Mouse (Mus musculus): Measurements from ENCODE around the gene Mdm4. TPM values are rescaled to one million over a fixed set of nuclear protein-coding genes. Genes with fewer than 3 reads are reported as not detected.

Mdm4 gene
- polyA plus RNA-seq, 1 experiment from 2014 or later: 37.7 TPM

- no peaks in the 10 kb centered on the region for H3K36me3 ChIP-seq (replicated peaks)
- no peak overlapping the region for H3K27ac ChIP-seq (replicated peaks)
- H3K27me3 ChIP-seq (replicated peaks; ENCODE audit: low read depth, poor library complexity, severe bottlenecking): no peaks in the 10 kb centered on the region
- DNase-seq (ENCODE audit: low spot score): no peak
- 84% methylated on average over 5 of the region's 5 CpGs for WGBS
- H3K9me3 ChIP-seq: no peaks in the 10 kb centered on the region
- no peak overlapping the region for H3K4me3 ChIP-seq
- H3K4me1 ChIP-seq: peaks cover 9% of the 10 kb centered on the region
Observed at GRCm38 (mm10) chr1:132956809-132957208, 73.6 kb downstream of the Mdm4 start.

DNA sequence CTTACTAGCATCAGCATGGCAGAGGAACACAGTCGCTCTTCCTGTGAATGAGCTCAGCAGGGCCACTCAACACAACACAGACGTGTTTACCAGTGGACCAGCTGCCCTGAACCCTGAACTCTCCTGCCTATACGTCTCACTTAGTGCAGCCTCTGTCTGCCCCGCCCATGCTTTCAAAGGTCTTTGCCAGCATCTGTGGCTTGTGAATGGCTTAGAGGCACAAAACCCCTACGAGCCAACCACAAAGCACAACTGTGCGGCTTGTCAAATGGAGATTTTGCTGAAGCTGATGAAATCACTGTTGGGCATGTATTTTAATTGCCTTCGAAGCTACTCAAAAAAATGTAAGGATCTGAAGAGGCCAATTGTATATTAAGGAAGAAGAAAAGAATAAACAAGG, 82.5 kb downstream of the Mdm4 start:
- H3K4me1 ChIP-seq: peaks cover 19% of the 10 kb centered on the region
- no peak for DNase-seq (ENCODE audit: low spot score)
- 59% methylated on average over 7 of the region's 7 CpGs for WGBS
- no peak overlapping the region for H3K27ac ChIP-seq (replicated peaks)
- no peaks in the 10 kb centered on the region for H3K9me3 ChIP-seq
- no peak overlapping the region for H3K4me3 ChIP-seq
- H3K27me3 ChIP-seq (replicated peaks; ENCODE audit: low read depth, poor library complexity, severe bottlenecking): no peaks in the 10 kb centered on the region
- no peaks in the 10 kb centered on the region for H3K36me3 ChIP-seq (replicated peaks)

DNA sequence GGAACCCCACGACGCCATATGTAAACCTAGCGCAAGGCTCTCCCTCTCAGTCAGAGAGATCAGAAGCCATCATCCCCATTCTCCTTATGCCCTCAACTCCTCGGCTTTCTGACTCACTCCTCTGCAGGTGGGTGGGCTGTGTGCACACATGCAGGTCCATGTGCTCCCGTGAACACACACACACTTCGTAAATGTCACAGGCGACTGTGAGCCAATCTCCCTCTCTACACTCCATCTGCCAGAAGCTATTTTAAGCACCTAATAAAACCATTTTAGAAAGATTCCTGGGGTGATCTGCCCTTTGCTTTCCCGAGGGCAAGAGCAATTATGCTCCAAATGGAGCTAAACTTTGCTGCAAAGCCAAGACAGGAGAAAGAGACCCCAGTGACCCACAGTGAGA, 84.5 kb downstream of the Mdm4 start:
- H3K4me1 ChIP-seq: peaks cover 7% of the 10 kb centered on the region
- no peak for DNase-seq (ENCODE audit: low spot score)
- H3K27me3 ChIP-seq (replicated peaks; ENCODE audit: low read depth, poor library complexity, severe bottlenecking): no peaks in the 10 kb centered on the region
- no peaks in the 10 kb centered on the region for H3K36me3 ChIP-seq (replicated peaks)
- H3K4me3 ChIP-seq: no peak overlapping the region
- WGBS: 73% methylated on average over 8 of the region's 8 CpGs
- H3K9me3 ChIP-seq: no peaks in the 10 kb centered on the region
- no peak overlapping the region for H3K27ac ChIP-seq (replicated peaks)

GRCm38 (mm10) chr1:132938975-132939374, 91.4 kb downstream of the Mdm4 start:
- DNase-seq (ENCODE audit: low spot score): no peak
- 0 out of 2 replicates have a peak overlapping the region, but pooled peaks have one; percentile 1 for H3K27ac ChIP-seq (replicated peaks)

GRCm38 (mm10) chr1:132937296-132938030, 92.9 kb downstream of the Mdm4 start:
- Histone ChIP-seq H3K4me1 (peaks cover 25% of the 10 kb centered on the region), H3K4me3 (no peak overlapping the region), H3K9me3 (no peaks in the 10 kb centered on the region), H3K36me3 (replicated peaks) (no peaks in the 10 kb centered on the region; the same call in 1 of the 2 replicates), H3K27ac (replicated peaks) (no peak overlapping the region), H3K27me3 (replicated peaks; ENCODE audit: low read depth, poor library complexity, severe bottlenecking) (peaks cover 10% of the 10 kb centered on the region; the same call in 1 of the 2 replicates)
- DNase-seq (ENCODE audit: low spot score): no peak
- WGBS: 86% methylated on average over 26 of the region's 26 CpGs

More at GRCm38 (mm10) chr1:132938975-132939374, 91.4 kb downstream of the Mdm4 start:
- Histone ChIP-seq H3K4me1 (peaks cover 25% of the 10 kb centered on the region), H3K36me3 (replicated peaks) (no peaks in the 10 kb centered on the region; the same call in 1 of the 2 replicates), H3K4me3 (no peak overlapping the region), H3K9me3 (no peaks in the 10 kb centered on the region), H3K27me3 (replicated peaks; ENCODE audit: low read depth, poor library complexity, severe bottlenecking) (0 out of 2 replicates have a peak, but pooled peaks cover 3% of the 10 kb centered on the region)
- 81% methylated on average over 8 of the region's 8 CpGs for WGBS

DNA sequence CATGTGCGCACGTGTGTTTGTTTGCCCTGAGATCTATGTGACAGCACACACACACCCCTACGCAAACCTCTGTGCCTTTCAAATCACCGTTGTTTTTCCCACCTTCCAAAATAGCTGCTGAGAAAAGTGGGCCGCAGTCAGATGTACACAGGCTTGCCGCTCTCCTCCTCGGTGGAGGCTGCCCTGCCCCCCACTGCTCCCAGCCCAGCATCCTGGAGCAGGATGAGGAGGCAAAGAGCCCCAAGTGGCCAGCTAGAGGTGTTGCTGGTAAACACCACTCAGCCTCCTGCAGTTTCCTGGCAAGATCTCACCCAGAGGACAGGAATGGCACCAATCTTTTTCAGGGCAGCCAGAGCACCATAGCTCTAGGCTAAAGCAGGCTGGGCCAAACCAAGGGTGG, 95.5 kb downstream of the Mdm4 start:
- Histone ChIP-seq H3K4me3 (no peak overlapping the region), H3K27ac (replicated peaks) (no peak overlapping the region), H3K4me1 (peaks cover 18% of the 10 kb centered on the region), H3K27me3 (replicated peaks; ENCODE audit: low read depth, poor library complexity, severe bottlenecking) (peaks cover 16% of the 10 kb centered on the region), H3K9me3 (no peaks in the 10 kb centered on the region), H3K36me3 (replicated peaks) (no peaks in the 10 kb centered on the region; the same call in 1 of the 2 replicates)
- DNase-seq (ENCODE audit: low spot score): peak; percentile 63
- 32% methylated on average over 7 of the region's 7 CpGs for WGBS

DNA sequence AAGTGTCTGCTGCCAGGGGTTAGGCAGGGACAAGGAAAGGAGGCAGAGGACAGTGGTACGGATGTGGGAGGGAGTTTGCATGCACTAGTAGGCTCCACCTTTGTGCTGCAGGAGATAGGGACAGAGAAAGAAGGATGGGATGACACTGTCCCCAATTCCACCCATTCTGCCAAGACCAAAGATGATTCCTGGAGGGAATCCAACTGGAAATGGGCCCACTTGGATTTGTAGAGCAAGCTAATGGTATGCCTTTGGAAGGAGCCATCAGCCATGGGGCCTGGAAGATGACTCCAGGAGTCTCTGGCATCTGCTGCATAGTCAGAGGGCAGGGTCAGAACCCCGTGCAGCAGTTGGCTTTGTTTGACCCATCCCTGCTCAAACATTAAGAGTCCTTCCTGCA, 97.9 kb downstream of the Mdm4 start:
- H3K27me3 ChIP-seq (replicated peaks; ENCODE audit: low read depth, poor library complexity, severe bottlenecking): peaks cover 23% of the 10 kb centered on the region
- H3K4me3 ChIP-seq: no peak overlapping the region

DNA sequence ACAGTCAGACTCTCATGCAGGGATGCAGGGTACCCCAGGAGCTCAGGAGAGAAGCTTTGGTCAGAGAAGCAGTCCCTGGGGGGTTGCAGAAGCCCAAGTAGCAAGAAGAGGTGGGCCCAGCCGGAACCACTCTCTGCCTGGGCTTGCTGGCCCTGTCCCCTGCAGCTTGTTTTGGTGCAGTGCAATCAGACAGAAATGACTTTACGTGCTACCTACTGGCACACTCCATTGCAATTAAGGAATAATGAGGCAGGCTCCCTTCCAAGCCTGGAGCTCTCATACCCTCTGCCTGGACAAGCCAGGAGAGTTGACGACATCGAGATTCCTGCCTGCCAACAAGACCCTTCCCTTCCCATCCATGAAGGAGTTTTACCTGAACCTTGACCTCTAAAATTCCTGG, 100.1 kb downstream of the Mdm4 start:
- WGBS: 76% methylated on average over 4 of the region's 4 CpGs
- Histone ChIP-seq H3K4me1 (peaks cover 21% of the 10 kb centered on the region), H3K27me3 (replicated peaks; ENCODE audit: low read depth, poor library complexity, severe bottlenecking) (peaks cover 23% of the 10 kb centered on the region), H3K4me3 (no peak overlapping the region), H3K27ac (replicated peaks) (no peak overlapping the region), H3K9me3 (no peaks in the 10 kb centered on the region), H3K36me3 (replicated peaks) (no peaks in the 10 kb centered on the region)
- no peak for DNase-seq (ENCODE audit: low spot score)

More for the DNA sequence above, 97.9 kb downstream of the Mdm4 start:
- DNase-seq (ENCODE audit: low spot score): no peak
- Histone ChIP-seq H3K27ac (replicated peaks) (no peak overlapping the region), H3K9me3 (no peaks in the 10 kb centered on the region), H3K36me3 (replicated peaks) (no peaks in the 10 kb centered on the region), H3K4me1 (peaks cover 21% of the 10 kb centered on the region)
- 77% methylated on average over 2 of the region's 2 CpGs for WGBS

- H3K4me3 ChIP-seq: no peak overlapping the region
- H3K4me1 ChIP-seq: peaks cover 12% of the 10 kb centered on the region
- H3K9me3 ChIP-seq: no peaks in the 10 kb centered on the region
- H3K27me3 ChIP-seq (replicated peaks; ENCODE audit: low read depth, poor library complexity, severe bottlenecking): peaks cover 19% of the 10 kb centered on the region
- 66% methylated on average over 3 of the region's 3 CpGs for WGBS
- H3K36me3 ChIP-seq (replicated peaks): no peaks in the 10 kb centered on the region
- DNase-seq (ENCODE audit: low spot score): no peak
- H3K27ac ChIP-seq (replicated peaks): no peak overlapping the region
Observed at GRCm38 (mm10) chr1:132928907-132929250, 101.5 kb downstream of the Mdm4 start.

- H3K27me3 ChIP-seq (replicated peaks; ENCODE audit: low read depth, poor library complexity, severe bottlenecking): peaks cover 16% of the 10 kb centered on the region; the same call in 1 of the 2 replicates
- no peak overlapping the region for H3K27ac ChIP-seq (replicated peaks)
- no peaks in the 10 kb centered on the region for H3K9me3 ChIP-seq
- H3K4me1 ChIP-seq: peaks cover 12% of the 10 kb centered on the region
- 57% methylated on average over 19 of the region's 19 CpGs for WGBS
- H3K36me3 ChIP-seq (replicated peaks): no peaks in the 10 kb centered on the region
- no peak overlapping the region for H3K4me3 ChIP-seq
- DNase-seq (ENCODE audit: low spot score): no peak
Observed at GRCm38 (mm10) chr1:132928032-132928906, 102.1 kb downstream of the Mdm4 start.

DNA sequence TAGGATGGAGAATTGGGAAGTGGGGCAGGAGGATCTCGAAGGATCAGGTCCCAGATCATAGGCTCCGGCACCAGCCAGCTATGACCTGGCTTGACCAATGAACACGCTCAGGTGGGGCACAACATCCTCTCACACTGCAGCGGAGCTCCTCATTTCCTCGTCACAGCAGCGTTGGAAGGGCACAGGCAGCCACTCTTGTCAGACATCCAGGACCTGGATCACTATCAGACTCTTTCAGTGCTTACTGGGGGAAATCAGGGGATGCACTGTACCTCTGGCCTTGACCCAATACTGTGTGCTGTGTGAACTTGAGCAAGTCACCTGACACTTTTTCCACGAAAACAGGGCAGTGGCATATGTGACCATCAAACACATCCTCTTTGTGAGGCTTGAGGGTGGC, 105.1 kb downstream of the Mdm4 start:
- H3K27me3 ChIP-seq (replicated peaks; ENCODE audit: low read depth, poor library complexity, severe bottlenecking): peaks cover 35% of the 10 kb centered on the region

DNA sequence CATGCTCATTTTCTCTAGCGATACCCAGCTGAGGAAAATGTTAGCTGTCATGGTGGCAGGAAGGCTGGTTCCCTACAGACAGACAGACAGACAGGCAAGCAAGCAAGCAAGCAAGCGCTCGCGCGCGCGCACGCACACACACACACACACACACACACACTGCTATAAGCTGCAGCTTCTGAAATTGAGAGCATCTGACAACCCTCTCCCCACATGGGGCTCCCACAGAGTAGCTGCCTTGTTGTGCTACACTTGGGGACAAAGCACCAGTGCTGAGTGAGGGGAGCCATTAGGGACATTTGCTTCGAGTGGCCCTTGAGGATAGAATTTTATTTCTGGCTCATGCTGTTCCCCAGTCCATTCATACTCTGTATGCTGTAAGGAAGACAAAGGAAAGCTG, 108.1 kb downstream of the Mdm4 start:
- Histone ChIP-seq H3K27ac (replicated peaks) (no peak overlapping the region), H3K9me3 (no peaks in the 10 kb centered on the region), H3K27me3 (replicated peaks; ENCODE audit: low read depth, poor library complexity, severe bottlenecking) (peaks cover 58% of the 10 kb centered on the region), H3K36me3 (replicated peaks) (no peaks in the 10 kb centered on the region), H3K4me1 (peaks cover 38% of the 10 kb centered on the region), H3K4me3 (no peak overlapping the region)
- 86% methylated on average over 9 of the region's 9 CpGs for WGBS
- DNase-seq (ENCODE audit: low spot score): no peak

More for the DNA sequence above, 105.1 kb downstream of the Mdm4 start:
- Histone ChIP-seq H3K36me3 (replicated peaks) (no peaks in the 10 kb centered on the region), H3K27ac (replicated peaks) (no peak overlapping the region), H3K4me3 (no peak overlapping the region), H3K9me3 (no peaks in the 10 kb centered on the region), H3K4me1 (peaks cover 36% of the 10 kb centered on the region)
- 85% methylated on average over 7 of the region's 7 CpGs for WGBS
- DNase-seq (ENCODE audit: low spot score): no peak

Measured in embryonic facial prominence, embryonic 10.5 days (tissue).